Mouse (Mus musculus): ENCODE results near the gene Has1.

The Has1 gene

GRCm38 (mm10) chr17:17844606-17845005 lies 10.4 kb downstream of the Has1 start:
- in situ Hi-C loops (cut with MboI, MseI), result loop anchor here (5.0 kb wide), 1 partner anchor 77 kb away; no protein-coding TSS in a partner anchor

GRCm38 (mm10) chr17:17843534-17844261 lies 11.3 kb downstream of the Has1 start:
- in situ Hi-C loops (cut with MboI, MseI), result loop anchor here (5.0 kb wide), 1 partner anchor 76 kb away; no protein-coding TSS in a partner anchor

GRCm38 (mm10) chr17:17840796-17841195 lies 14.2 kb downstream of the Has1 start:
- in situ Hi-C loops (cut with MboI, MseI), result loop anchor here (5.0 kb wide), 1 partner anchor 73 kb away; no protein-coding TSS in a partner anchor

- in situ Hi-C loops (cut with MboI, MseI), result no loop called here
Observed at GRCm38 (mm10) chr17:17839276-17839675, 15.7 kb downstream of the Has1 start.

- in situ Hi-C loops (cut with MboI, MseI), result no loop called here
Observed at GRCm38 (mm10) chr17:17837919-17838701, 16.9 kb downstream of the Has1 start.

- in situ Hi-C loops (cut with MboI, MseI), result no loop called here
Observed at GRCm38 (mm10) chr17:17837426-17837825, 17.6 kb downstream of the Has1 start.

GRCm38 (mm10) chr17:17836101-17836500 lies 18.9 kb downstream of the Has1 start:
- in situ Hi-C loops (cut with MboI, MseI), result no loop called here

GRCm38 (mm10) chr17:17834896-17835295 lies 20.1 kb downstream of the Has1 start:
- in situ Hi-C loops (cut with MboI, MseI), result no loop called here

GRCm38 (mm10) chr17:17830731-17831130 lies 24.3 kb downstream of the Has1 start:
- in situ Hi-C loops (cut with MboI, MseI), result no loop called here

- in situ Hi-C loops (cut with MboI, MseI), result no loop called here
Observed at GRCm38 (mm10) chr17:17829816-17830535, 25.0 kb downstream of the Has1 start.

GRCm38 (mm10) chr17:17829052-17829785 lies 25.8 kb downstream of the Has1 start:
- in situ Hi-C loops (cut with MboI, MseI), result no loop called here

GRCm38 (mm10) chr17:17828191-17828981 lies 26.6 kb downstream of the Has1 start:
- in situ Hi-C loops (cut with MboI, MseI), result no loop called here

GRCm38 (mm10) chr17:17827658-17828190 lies 27.3 kb downstream of the Has1 start:
- in situ Hi-C loops (cut with MboI, MseI), result no loop called here

GRCm38 (mm10) chr17:17826751-17827657 lies 28.0 kb downstream of the Has1 start, which contains the start of gene Spaca6:
Gene Spaca6, plus strand, starts transcription at chr17:17827158.
- in situ Hi-C loops (cut with MboI, MseI), result no loop called here

- in situ Hi-C loops (cut with MboI, MseI), result no loop called here
Observed at GRCm38 (mm10) chr17:17825921-17826591, 28.9 kb downstream of the Has1 start.

- in situ Hi-C loops (cut with MboI, MseI), result no loop called here
Observed at GRCm38 (mm10) chr17:17823612-17824336, 31.2 kb downstream of the Has1 start.

- in situ Hi-C loops (cut with MboI, MseI), result no loop called here
Observed at GRCm38 (mm10) chr17:17795527-17795926, 59.5 kb downstream of the Has1 start.

Measured in regulatory T cell (primary cell).